Mouse (Mus musculus): ENCODE results near the gene Smc1a. TPM values are rescaled to one million over a fixed set of nuclear protein-coding genes. Genes with fewer than 3 reads are reported as not detected.
"Not testable (repeated sequence)": the region's sequence is repeated elsewhere in the genome, so short reads cannot be mapped to it uniquely, and the experiment has no call there.

The Smc1a gene
- polyA plus RNA-seq, 1 experiment from 2014 or later, result 62.1 TPM

- ATAC-seq (ENCODE audit: low read depth), result peak; percentile 81
- H3K27ac ChIP-seq, result peak overlapping the region; percentile 72
- H3K9ac ChIP-seq, result no peak overlapping the region
- peaks cover 12% of the 10 kb centered on the region for H3K4me1 ChIP-seq (replicated peaks)
- no peak overlapping the region for H3K4me2 ChIP-seq
- H3K27me3 ChIP-seq, result 0 out of 2 replicates have a peak, but pooled peaks cover 4% of the 10 kb centered on the region
- no peak overlapping the region for H3K4me3 ChIP-seq (replicated peaks)
- H3K36me3 ChIP-seq, result peaks cover 55% of the 10 kb centered on the region
- H3K9me3 ChIP-seq (replicated peaks), result no peaks in the 10 kb centered on the region
- no peak for DNase-seq
These were observed 23.6 kb downstream of the Smc1a start for GRCm38 (mm10) chrX:152039865-152040264.

DNA sequence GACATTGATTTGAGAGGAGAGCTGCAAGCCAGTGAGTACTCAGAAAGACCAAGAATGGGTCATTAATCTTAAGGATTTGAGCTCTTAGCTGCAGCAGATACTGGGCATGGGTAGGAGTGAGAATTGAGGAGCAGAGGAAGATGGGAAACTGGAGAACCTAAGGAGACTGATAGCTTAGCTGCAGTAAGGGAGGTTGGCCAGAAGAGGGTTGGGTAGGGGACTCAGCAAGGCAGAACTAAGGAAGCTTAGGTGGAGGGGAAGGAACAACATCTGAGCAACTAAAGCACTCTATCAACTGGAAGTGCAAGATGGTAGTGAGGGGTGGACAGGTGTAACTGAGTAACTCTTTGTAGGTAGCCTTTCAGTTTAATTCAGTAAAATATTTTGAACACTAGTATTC, 31.0 kb downstream of the Smc1a start:
- ATAC-seq (ENCODE audit: low read depth) (no peak), DNase-seq (no peak)
- H3K36me3 ChIP-seq, result peaks cover 45% of the 10 kb centered on the region

DNA sequence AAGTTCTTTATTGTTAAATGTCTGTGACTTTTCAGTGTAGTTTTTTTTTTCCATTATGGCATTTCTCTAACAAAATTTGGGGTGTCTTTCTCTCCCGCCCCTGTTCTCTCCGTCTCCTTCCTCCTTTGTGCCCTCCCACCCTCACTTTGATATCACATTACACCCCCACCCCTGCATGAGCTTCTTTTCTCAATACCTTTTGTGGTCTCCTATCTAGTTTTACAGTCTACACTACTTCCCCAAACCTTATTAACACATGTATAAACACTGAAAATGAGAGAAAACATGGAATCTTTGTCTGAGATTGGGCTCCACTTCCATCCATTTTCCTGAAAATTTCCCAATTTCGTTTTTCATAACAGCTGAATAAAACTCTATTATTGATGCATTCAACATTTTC, 36.3 kb downstream of the Smc1a start:
- DNase-seq (no peak), ATAC-seq (ENCODE audit: low read depth) (no peak)
- WGBS (ENCODE audit: insufficient replicate concordance), result 47% methylated on average over 3 of the region's 3 CpGs
- Histone ChIP-seq H3K9ac (no peak overlapping the region), H3K9me3 (replicated peaks) (no peaks in the 10 kb centered on the region), H3K27me3 (no peaks in the 10 kb centered on the region; the same call in 1 of the 2 replicates), H3K4me1 (replicated peaks) (no peaks in the 10 kb centered on the region), H3K27ac (no peak overlapping the region), H3K4me3 (replicated peaks) (no peak overlapping the region), H3K4me2 (no peak overlapping the region), H3K36me3 (peaks cover 42% of the 10 kb centered on the region)

More for the DNA sequence above, 31.0 kb downstream of the Smc1a start:
- Histone ChIP-seq H3K9me3 (replicated peaks) (no peaks in the 10 kb centered on the region), H3K4me1 (replicated peaks) (no peaks in the 10 kb centered on the region), H3K9ac (no peak overlapping the region), H3K4me3 (replicated peaks) (no peak overlapping the region), H3K27me3 (no peaks in the 10 kb centered on the region; the same call in 1 of the 2 replicates), H3K27ac (no peak overlapping the region), H3K4me2 (no peak overlapping the region)

GRCm38 (mm10) chrX:152054094-152054493, 37.9 kb downstream of the Smc1a start:
- 70% methylated on average over 1 of the region's 1 CpGs for WGBS (ENCODE audit: insufficient replicate concordance)
- ATAC-seq (ENCODE audit: low read depth), result no peak
- Histone ChIP-seq H3K4me3 (replicated peaks) (no peak overlapping the region), H3K9ac (no peak overlapping the region), H3K4me1 (replicated peaks) (no peaks in the 10 kb centered on the region), H3K4me2 (no peak overlapping the region), H3K36me3 (peaks cover 45% of the 10 kb centered on the region), H3K27ac (no peak overlapping the region), H3K27me3 (no peaks in the 10 kb centered on the region), H3K9me3 (replicated peaks) (no peaks in the 10 kb centered on the region)
- DNase-seq, result no peak

DNA sequence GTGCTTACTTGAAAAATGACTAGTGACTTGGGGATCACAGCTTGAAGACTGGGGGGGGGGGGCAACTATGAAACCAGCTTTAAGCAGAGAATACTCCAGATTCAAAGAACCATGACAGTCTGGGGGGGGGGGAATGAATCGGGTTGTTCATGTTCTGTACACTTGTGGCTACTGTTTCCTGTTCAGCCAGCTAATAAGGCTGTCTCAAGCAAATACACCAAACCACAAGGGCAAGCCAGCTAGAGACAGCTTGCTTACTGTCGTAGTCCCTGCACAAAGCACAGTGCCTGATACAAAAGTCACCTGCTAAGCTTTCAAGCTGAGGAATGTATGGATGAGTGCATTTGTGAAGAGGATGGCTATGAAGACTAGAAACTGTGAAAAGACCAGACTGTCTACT, 49.4 kb downstream of the Smc1a start:
- no peak for ATAC-seq (ENCODE audit: low read depth)

GRCm38 (mm10) chrX:152067789-152068188, 51.6 kb downstream of the Smc1a start:
- Histone ChIP-seq H3K4me1 (replicated peaks) (no peaks in the 10 kb centered on the region), H3K9ac (no peak overlapping the region), H3K27ac (no peak overlapping the region), H3K36me3 (peaks cover 12% of the 10 kb centered on the region), H3K4me3 (replicated peaks) (no peak overlapping the region), H3K4me2 (no peak overlapping the region), H3K27me3 (peaks cover 18% of the 10 kb centered on the region; the same call in 1 of the 2 replicates), H3K9me3 (replicated peaks) (no peaks in the 10 kb centered on the region)
- 48% methylated on average over 1 of the region's 1 CpGs for WGBS (ENCODE audit: insufficient replicate concordance)
- DNase-seq (no peak), ATAC-seq (ENCODE audit: low read depth) (no peak)

More for the DNA sequence above, 49.4 kb downstream of the Smc1a start:
- Histone ChIP-seq H3K27me3 (peaks cover 21% of the 10 kb centered on the region; the same call in 1 of the 2 replicates), H3K4me3 (replicated peaks) (no peak overlapping the region), H3K36me3 (peaks cover 33% of the 10 kb centered on the region), H3K27ac (no peak overlapping the region), H3K9ac (no peak overlapping the region), H3K9me3 (replicated peaks) (no peaks in the 10 kb centered on the region), H3K4me1 (replicated peaks) (no peaks in the 10 kb centered on the region), H3K4me2 (no peak overlapping the region)
- no peak for DNase-seq
- WGBS (ENCODE audit: insufficient replicate concordance), result 29% methylated on average over 2 of the region's 2 CpGs

GRCm38 (mm10) chrX:152089832-152090614, 73.8 kb downstream of the Smc1a start:
- peaks cover 13% of the 10 kb centered on the region; the same call in 1 of the 2 replicates for H3K27me3 ChIP-seq
- not testable (repeated sequence) for H3K36me3 ChIP-seq; ATAC-seq (ENCODE audit: low read depth); DNase-seq; H3K9ac ChIP-seq; H3K4me2 ChIP-seq; H3K4me1 ChIP-seq (replicated peaks); H3K9me3 ChIP-seq (replicated peaks); H3K4me3 ChIP-seq (replicated peaks); H3K27ac ChIP-seq
- WGBS (ENCODE audit: insufficient replicate concordance), result 34% methylated on average over 6 of the region's 7 CpGs

DNA sequence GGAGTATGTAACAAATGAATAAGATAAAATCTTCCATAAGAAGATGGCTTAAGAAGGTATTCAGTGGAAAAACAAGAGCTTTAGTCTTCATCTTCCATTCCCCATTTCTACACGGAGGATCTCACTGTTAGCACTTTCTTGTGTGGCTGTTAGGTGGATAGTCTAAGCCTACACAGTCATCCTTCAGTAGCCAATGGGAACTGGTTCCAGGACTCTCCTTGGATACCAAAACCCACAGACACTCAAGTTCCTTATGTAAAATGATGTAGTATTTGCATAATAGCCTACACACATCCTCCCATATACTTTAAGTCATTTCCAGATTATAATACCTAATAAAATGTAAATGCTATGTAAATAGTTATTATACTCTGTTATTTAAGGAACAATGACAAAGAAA, 81.3 kb downstream of the Smc1a start:
- DNase-seq (no peak), ATAC-seq (ENCODE audit: low read depth) (no peak)
- H3K9me3 ChIP-seq (replicated peaks), result no peaks in the 10 kb centered on the region
- H3K4me3 ChIP-seq (replicated peaks), result no peak overlapping the region
- WGBS (ENCODE audit: insufficient replicate concordance), result 46% methylated on average over 1 of the region's 1 CpGs
- H3K27me3 ChIP-seq, result peaks cover 10% of the 10 kb centered on the region; the same call in 1 of the 2 replicates
- H3K36me3 ChIP-seq, result no peaks in the 10 kb centered on the region
- no peak overlapping the region for H3K4me2 ChIP-seq
- H3K27ac ChIP-seq, result no peak overlapping the region
- no peak overlapping the region for H3K9ac ChIP-seq
- no peaks in the 10 kb centered on the region for H3K4me1 ChIP-seq (replicated peaks)

Other genes with a start within 250 kb of the Smc1a start
- 15.9 and 17.6 TPM in 2 replicates for gene Huwe1, start 215.6 kb upstream of the Smc1a start, polyA plus RNA-seq (2015; fragmentation: Nextera tagmentation; extraction: Ambion mirVana)
- gene Hsd17b10, start 14.6 kb upstream of the Smc1a start, polyA plus RNA-seq (2015; fragmentation: Nextera tagmentation; extraction: Ambion mirVana), result 99.5 and 102 TPM in 2 replicates
- gene Ribc1, start 133 bp upstream of the Smc1a start, polyA plus RNA-seq (2015; fragmentation: Nextera tagmentation; extraction: Ambion mirVana), result 2.3 and 3.2 TPM in 2 replicates
- 0.51 and 0.60 TPM in 2 replicates for gene Iqsec2, start 127.8 kb downstream of the Smc1a start, polyA plus RNA-seq (2015; fragmentation: Nextera tagmentation; extraction: Ambion mirVana)
- 18.2 and 25.7 TPM in 2 replicates for gene Kdm5c, start 216.6 kb downstream of the Smc1a start, polyA plus RNA-seq (2015; fragmentation: Nextera tagmentation; extraction: Ambion mirVana)

Measured in liver, embryonic 13.5 days (tissue).